Mouse (Mus musculus): ENCODE measurements around the gene Fnbp1.

DNA sequence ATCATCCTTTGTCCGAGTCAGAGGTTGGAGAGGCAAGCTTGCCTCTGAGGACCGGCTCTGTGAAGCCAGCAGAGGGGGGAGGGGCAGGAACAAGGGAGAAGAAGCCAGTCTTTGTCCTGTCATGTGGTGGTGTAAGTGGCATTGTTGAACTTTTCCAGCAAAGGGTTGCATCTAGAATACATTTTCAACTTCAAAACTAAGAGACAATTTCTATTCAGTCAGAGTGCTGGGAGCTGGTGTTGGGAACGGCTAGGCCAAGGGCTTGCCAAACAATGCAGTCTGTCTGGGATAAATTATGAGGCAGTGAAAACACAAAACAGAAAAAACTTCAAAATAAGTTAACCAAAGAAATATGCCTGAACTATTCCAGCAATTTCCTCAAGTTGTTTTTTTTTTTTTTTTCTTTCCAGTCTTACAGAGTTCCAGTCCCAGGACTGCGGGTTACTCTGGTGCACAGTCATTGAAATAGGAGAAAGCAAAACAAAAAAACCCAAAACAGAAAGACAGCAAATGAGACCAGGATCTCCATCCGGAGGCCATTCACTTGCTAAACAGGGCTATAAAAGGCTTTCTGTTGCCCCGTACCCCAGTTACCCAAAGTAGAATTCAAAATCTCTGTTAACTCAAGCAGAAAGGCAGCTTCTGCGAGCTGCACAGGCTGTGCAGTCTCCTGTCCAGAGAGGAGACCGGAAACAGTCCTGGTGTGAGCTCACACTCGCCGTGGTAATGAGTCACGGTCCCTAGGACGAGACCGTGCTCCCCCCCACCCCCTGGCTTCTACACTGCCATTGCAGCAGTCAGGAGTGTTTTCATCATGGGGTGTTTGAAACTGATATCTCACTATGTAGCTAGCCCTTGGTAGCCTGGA is 73.3 kb downstream of the Fnbp1 start:
- TF ChIP-seq CTCF (IDR thresholded peaks at IDR 0.05; ENCODE audit: low read depth, low read length) (no peak), GATA2 (IDR thresholded peaks at IDR 0.05; ENCODE audit: borderline replicate concordance, low read depth, low read length) (no peak), POLR2AphosphoS5 (IDR thresholded peaks at IDR 0.05; ENCODE audit: insufficient replicate concordance, low read depth, low read length) (no peak)

All from G1E (cell line).